Mouse (Mus musculus) midbrain, embryonic 11.5 days (tissue): ENCODE results near the gene Eps8. TPM values are rescaled to one million over a fixed set of nuclear protein-coding genes. Genes with fewer than 3 reads are reported as not detected.

Experiments used
- ATAC-seq: fragments of 200-750 bp; cut with Nextera tagmentation; 2 replicates; pipeline ENCODE4 v1.8.0; 2017; ENCODE audit warnings: moderate TSS enrichment, moderate library complexity; ENCODE audit not compliant: low FRiP score
- DNase-seq: peaks from one replicate; pipeline ENCODE4 v3.0.0; 2015; ENCODE audit warnings: low spot score; ENCODE audit errors: missing footprints
- H3K27ac ChIP-seq: fragments of 300-500 bp; sonication (generic); 2 replicates; pipeline ENCODE4 v1.5.1; 2014; ENCODE audit warnings: low read depth, low read length
- H3K27me3 ChIP-seq: fragments of 300-500 bp; sonication (generic); 2 replicates; pipeline ENCODE4 v1.6.1; 2014; ENCODE audit warnings: mild to moderate bottlenecking, low read length, moderate library complexity, mixed read lengths; ENCODE audit not compliant: control insufficient read depth, insufficient read depth
- H3K36me3 ChIP-seq: fragments of 300-500 bp; sonication (generic); 2 replicates; pipeline ENCODE4 v1.6.1; 2014; ENCODE audit warnings: mild to moderate bottlenecking, low read length, moderate library complexity, mixed read lengths; ENCODE audit not compliant: control insufficient read depth, insufficient read depth
- H3K4me1 ChIP-seq: fragments of 300-500 bp; sonication (generic); 2 replicates; pipeline ENCODE4 v1.6.1; 2014; ENCODE audit warnings: low read length; ENCODE audit not compliant: control insufficient read depth, insufficient read depth
- H3K4me2 ChIP-seq: fragments of 300-500 bp; sonication (generic); 2 replicates; pipeline ENCODE4 v1.6.1; 2014; ENCODE audit warnings: mild to moderate bottlenecking, moderate library complexity
- H3K4me3 ChIP-seq: fragments of 300-500 bp; sonication (generic); 2 replicates; pipeline ENCODE4 v1.5.1; 2014; ENCODE audit warnings: low read depth, low read length
- H3K9ac ChIP-seq: fragments of 300-500 bp; sonication (generic); 2 replicates; pipeline ENCODE4 v1.6.1; 2014; ENCODE audit warnings: low read length
- H3K9me3 ChIP-seq: fragments of 300-500 bp; sonication (generic); 2 replicates; pipeline ENCODE4 v1.6.1; 2016; ENCODE audit warnings: low read length; ENCODE audit not compliant: control insufficient read depth
- WGBS: fragments of 180-500 bp; shearing (Covaris S2); extraction: QIAGEN DNeasy Blood & Tissue Kit; methylation state at CpG from one replicate; pipeline ENCODE4 v1.1.7; 2014; 5-methylcytosine and 5-hydroxymethylcytosine counted together
- polyA plus RNA-seq: library from polyadenylated mRNA; unstranded; fragments of >200 nt; fragmentation: Nextera tagmentation; extraction: Ambion mirVana; gene quantifications from 2 replicates; pipeline ENCODE4 v1.2.1, GENCODE M21; 2014

The Eps8 gene
- polyA plus RNA-seq, 1 experiment from 2014 or later, result 6.8 TPM

- Histone ChIP-seq H3K27ac (no peak overlapping the region), H3K9ac (no peak overlapping the region), H3K4me1 (no peaks in the 10 kb centered on the region), H3K36me3 (no peaks in the 10 kb centered on the region), H3K27me3 (no peaks in the 10 kb centered on the region), H3K4me3 (no peak overlapping the region), H3K4me2 (no peak overlapping the region), H3K9me3 (no peaks in the 10 kb centered on the region)
- DNase-seq (no peak), ATAC-seq (no peak)
- whole genome bisulfite sequencing, result 92% methylated on average over 10 of the region's 10 CpGs
These were observed 66.0 kb downstream of the Eps8 start for GRCm38 (mm10) chr6:137588481-137589244.

- ATAC-seq (no peak), DNase-seq (no peak)
- Histone ChIP-seq H3K9me3 (no peaks in the 10 kb centered on the region), H3K36me3 (no peaks in the 10 kb centered on the region), H3K4me2 (no peak overlapping the region), H3K9ac (no peak overlapping the region), H3K4me3 (no peak overlapping the region), H3K27ac (no peak overlapping the region), H3K4me1 (no peaks in the 10 kb centered on the region), H3K27me3 (no peaks in the 10 kb centered on the region)
- WGBS, result 86% methylated on average over 6 of the region's 6 CpGs
These were observed 66.8 kb downstream of the Eps8 start for GRCm38 (mm10) chr6:137587866-137588265.

- H3K9ac ChIP-seq, result no peak overlapping the region
- no peaks in the 10 kb centered on the region for H3K9me3 ChIP-seq
- no peak overlapping the region for H3K4me2 ChIP-seq
- no peak overlapping the region for H3K27ac ChIP-seq
- no peak overlapping the region for H3K4me3 ChIP-seq
- WGBS, result 85% methylated on average over 4 of the region's 4 CpGs
- no peak for ATAC-seq
- H3K36me3 ChIP-seq, result no peaks in the 10 kb centered on the region
- no peaks in the 10 kb centered on the region for H3K4me1 ChIP-seq
- H3K27me3 ChIP-seq, result no peaks in the 10 kb centered on the region
- DNase-seq, result peak; percentile 14
These were observed 69.4 kb downstream of the Eps8 start for GRCm38 (mm10) chr6:137585229-137585628.

- Histone ChIP-seq H3K4me3 (no peak overlapping the region), H3K9me3 (no peaks in the 10 kb centered on the region), H3K27me3 (no peaks in the 10 kb centered on the region), H3K27ac (no peak overlapping the region), H3K36me3 (no peaks in the 10 kb centered on the region), H3K4me1 (no peaks in the 10 kb centered on the region), H3K4me2 (no peak overlapping the region), H3K9ac (no peak overlapping the region)
- 88% methylated on average over 5 of the region's 5 CpGs for WGBS
- DNase-seq (peak; percentile 62), ATAC-seq (no peak)
These were observed 71.6 kb downstream of the Eps8 start for GRCm38 (mm10) chr6:137583056-137583455.

DNA sequence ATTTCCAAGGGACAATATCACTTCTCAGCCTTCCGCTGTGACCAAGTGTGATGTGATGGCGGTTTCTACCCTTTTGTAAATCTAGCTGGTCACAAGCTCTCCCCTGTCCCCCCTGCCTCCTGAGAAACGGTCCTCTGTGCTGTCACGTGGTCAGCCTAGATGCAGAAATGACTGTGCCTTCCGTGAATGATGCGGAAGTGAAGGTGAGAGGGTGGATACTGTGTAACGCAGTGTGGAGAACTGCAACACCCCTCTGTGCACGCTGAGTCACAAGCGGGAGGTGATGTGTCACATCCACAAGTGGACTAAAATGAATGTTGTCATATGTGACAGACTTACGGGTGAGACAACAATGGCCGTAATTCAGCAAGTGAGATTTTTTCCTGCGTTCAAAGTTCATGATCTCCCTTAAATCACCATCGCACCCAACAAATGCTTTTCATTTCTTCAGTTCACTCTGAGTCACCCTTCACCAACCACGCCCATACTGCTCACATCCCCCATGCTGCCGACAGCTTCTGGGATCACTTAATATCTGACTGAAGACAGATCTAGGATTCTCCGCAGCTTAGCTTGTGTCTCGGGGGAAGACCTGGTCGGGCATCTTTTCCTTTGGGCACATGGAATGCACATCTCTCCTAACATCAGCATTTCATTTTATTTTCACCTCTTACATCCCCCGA is 72.3 kb downstream of the Eps8 start:
- peak; percentile 21 for DNase-seq
- H3K4me3 ChIP-seq, result no peak overlapping the region
- 92% methylated on average over 19 of the region's 19 CpGs for WGBS
- no peaks in the 10 kb centered on the region for H3K9me3 ChIP-seq
- no peak overlapping the region for H3K27ac ChIP-seq
- ATAC-seq, result no peak
- H3K27me3 ChIP-seq, result no peaks in the 10 kb centered on the region
- H3K4me2 ChIP-seq, result no peak overlapping the region
- no peaks in the 10 kb centered on the region for H3K36me3 ChIP-seq
- no peaks in the 10 kb centered on the region for H3K4me1 ChIP-seq
- no peak overlapping the region for H3K9ac ChIP-seq

DNA sequence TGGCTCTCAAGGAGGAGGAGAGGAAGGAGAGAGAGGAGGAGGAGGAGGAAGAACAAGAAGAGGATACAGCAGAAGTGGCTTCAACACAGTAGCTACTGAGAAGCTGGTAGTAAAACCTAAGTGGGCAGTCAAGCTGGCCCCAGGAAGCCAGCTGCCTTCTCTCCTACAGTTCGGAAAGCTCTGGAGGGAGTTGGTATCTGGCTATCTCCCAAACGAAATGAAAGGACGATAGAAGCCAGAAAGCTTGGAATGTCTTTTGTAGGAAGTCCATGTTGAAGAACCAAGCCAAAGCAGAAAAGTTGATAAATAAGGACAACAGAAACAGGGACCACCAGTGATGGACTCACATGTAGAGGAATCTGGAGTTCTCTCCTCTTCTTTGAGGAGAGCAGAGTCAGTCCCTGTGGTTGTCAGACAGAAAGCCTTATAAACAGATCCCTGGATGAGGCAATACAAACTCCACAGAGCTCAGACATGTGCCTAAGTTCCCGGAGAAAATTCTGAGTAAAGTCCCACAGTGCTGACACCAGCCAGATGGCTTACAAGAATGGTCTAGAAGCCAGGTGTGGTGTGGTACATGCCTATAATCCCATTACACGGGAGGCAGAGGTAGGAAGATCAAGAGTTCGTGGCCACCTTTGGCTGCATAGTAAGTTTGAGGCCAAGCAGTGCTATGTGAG is 73.2 kb downstream of the Eps8 start:
- H3K36me3 ChIP-seq, result no peaks in the 10 kb centered on the region
- H3K27ac ChIP-seq, result no peak overlapping the region
- no peaks in the 10 kb centered on the region for H3K27me3 ChIP-seq
- WGBS, result 88% methylated on average over 6 of the region's 6 CpGs
- ATAC-seq, result no peak
- no peaks in the 10 kb centered on the region for H3K9me3 ChIP-seq
- no peak overlapping the region for H3K4me3 ChIP-seq
- DNase-seq, result peak; percentile 47
- no peak overlapping the region for H3K9ac ChIP-seq
- H3K4me2 ChIP-seq, result no peak overlapping the region
- no peaks in the 10 kb centered on the region for H3K4me1 ChIP-seq

DNA sequence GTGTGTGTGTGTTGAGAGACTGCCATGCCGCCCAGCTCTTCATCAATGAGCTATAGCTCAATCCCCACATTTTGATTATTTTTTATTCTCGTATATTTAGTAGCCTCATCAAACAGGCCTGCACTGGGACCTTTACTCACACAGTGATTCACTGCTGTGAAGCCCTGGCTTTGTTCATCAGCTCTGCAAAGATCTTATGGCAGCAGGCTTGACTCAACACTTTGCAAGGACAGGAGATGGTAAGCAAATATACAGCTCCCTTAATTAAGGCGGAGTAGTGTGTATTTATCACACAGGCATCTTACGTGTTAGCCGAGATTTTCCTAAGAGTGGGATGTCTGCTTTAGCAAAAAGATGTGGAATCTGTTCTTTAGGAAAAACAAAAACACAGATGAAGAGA is 74.2 kb downstream of the Eps8 start:
- Histone ChIP-seq H3K4me3 (no peak overlapping the region), H3K27ac (no peak overlapping the region), H3K4me2 (no peak overlapping the region), H3K36me3 (no peaks in the 10 kb centered on the region), H3K27me3 (no peaks in the 10 kb centered on the region), H3K4me1 (no peaks in the 10 kb centered on the region), H3K9me3 (no peaks in the 10 kb centered on the region), H3K9ac (no peak overlapping the region)
- DNase-seq, result peak; percentile 12
- ATAC-seq, result no peak
- 91% methylated on average over 5 of the region's 5 CpGs for WGBS

DNA sequence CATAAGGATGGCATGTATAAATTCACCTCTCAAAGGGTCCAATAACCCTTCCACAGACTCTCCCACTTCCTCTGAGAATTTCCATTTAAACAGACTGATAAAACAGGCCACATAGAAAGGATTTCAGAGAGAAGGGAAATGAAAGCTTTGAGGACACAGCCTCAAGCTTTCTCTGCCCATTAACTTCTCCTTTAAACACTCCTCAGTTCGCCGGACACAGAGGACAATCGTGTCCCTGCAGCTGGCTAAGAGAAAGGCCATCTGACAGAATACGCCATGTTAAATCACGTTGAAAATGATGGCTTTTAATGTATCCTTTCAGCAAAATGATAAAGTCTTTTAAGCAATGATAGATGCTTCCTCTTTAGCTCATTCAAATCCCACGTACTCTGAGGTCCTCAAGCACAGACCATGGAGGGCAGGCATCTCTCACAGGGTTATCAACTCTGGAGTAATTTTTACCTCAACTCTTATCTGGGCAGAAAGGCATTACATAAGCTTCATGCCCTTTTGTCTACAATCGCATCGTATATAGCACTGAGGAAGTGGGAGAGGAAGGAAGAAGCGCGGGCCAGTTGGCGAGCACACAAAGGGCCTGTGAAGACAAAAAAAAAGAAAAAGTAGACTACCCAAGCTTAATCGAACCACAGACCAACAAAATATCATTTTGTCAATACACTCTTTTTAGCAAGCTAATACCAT is 77.9 kb downstream of the Eps8 start:
- no peaks in the 10 kb centered on the region for H3K36me3 ChIP-seq
- no peaks in the 10 kb centered on the region for H3K27me3 ChIP-seq
- no peaks in the 10 kb centered on the region for H3K9me3 ChIP-seq
- no peak for DNase-seq
- H3K4me2 ChIP-seq, result no peak overlapping the region
- H3K4me3 ChIP-seq, result no peak overlapping the region
- ATAC-seq, result no peak
- no peaks in the 10 kb centered on the region for H3K4me1 ChIP-seq
- WGBS, result 84% methylated on average over 12 of the region's 12 CpGs
- H3K27ac ChIP-seq, result no peak overlapping the region
- no peak overlapping the region for H3K9ac ChIP-seq
